Mouse (Mus musculus) embryonic facial prominence, embryonic 15.5 days (tissue): Measurements from ENCODE around the gene Klhl24. TPM values are rescaled to one million over a fixed set of nuclear protein-coding genes. Genes with fewer than 3 reads are reported as not detected.

Experiments used
- ATAC-seq: fragments of 200-750 bp; cut with Nextera tagmentation; 2 replicates; pipeline ENCODE4 v1.8.0; 2017; ENCODE audit warnings: low read depth, moderate TSS enrichment; ENCODE audit not compliant: insufficient number of reproducible peaks, low FRiP score, low TSS enrichment
- H3K27ac ChIP-seq: fragments of 300-500 bp; sonication (generic); replicated peaks from 2 replicates; pipeline ENCODE4 v1.5.1; 2015; ENCODE audit warnings: mild to moderate bottlenecking, inconsistent platforms
- H3K27me3 ChIP-seq: fragments of 300-500 bp; sonication (generic); 2 replicates; pipeline ENCODE4 v1.6.1; 2015; ENCODE audit warnings: inconsistent platforms
- H3K36me3 ChIP-seq: fragments of 300-500 bp; sonication (generic); 2 replicates; pipeline ENCODE4 v1.6.1; 2015; ENCODE audit warnings: mild to moderate bottlenecking, inconsistent platforms
- H3K4me1 ChIP-seq: fragments of 300-500 bp; sonication (generic); 2 replicates; pipeline ENCODE4 v1.6.1; 2015; ENCODE audit warnings: inconsistent platforms
- H3K4me2 ChIP-seq: fragments of 300-500 bp; sonication (generic); replicated peaks from 2 replicates; pipeline ENCODE4 v1.6.1; 2015; ENCODE audit warnings: mild to moderate bottlenecking, inconsistent platforms
- H3K4me3 ChIP-seq: fragments of 300-500 bp; sonication (generic); replicated peaks from 2 replicates; pipeline ENCODE4 v1.5.1; 2015; ENCODE audit warnings: mild to moderate bottlenecking, inconsistent platforms
- H3K9ac ChIP-seq: fragments of 300-500 bp; sonication (generic); 2 replicates; pipeline ENCODE4 v1.6.1; 2015; ENCODE audit warnings: inconsistent platforms
- H3K9me3 ChIP-seq: fragments of 300-500 bp; sonication (generic); replicated peaks from 2 replicates; pipeline ENCODE4 v1.6.1; 2016; ENCODE audit warnings: inconsistent platforms
- WGBS: fragments of 180-500 bp; shearing (Covaris S2); methylation state at CpG from one replicate; pipeline ENCODE4 v1.1.7; 2015; 5-methylcytosine and 5-hydroxymethylcytosine counted together
- polyA plus RNA-seq: library from polyadenylated mRNA; unstranded; fragments of >200 nt; fragmentation: Nextera tagmentation; extraction: Ambion mirVana; gene quantifications from 2 replicates; pipeline ENCODE4 v1.2.1, GENCODE M21; 2015

The Klhl24 gene
- 22.7 and 23.1 TPM in 2 replicates for polyA plus RNA-seq

DNA sequence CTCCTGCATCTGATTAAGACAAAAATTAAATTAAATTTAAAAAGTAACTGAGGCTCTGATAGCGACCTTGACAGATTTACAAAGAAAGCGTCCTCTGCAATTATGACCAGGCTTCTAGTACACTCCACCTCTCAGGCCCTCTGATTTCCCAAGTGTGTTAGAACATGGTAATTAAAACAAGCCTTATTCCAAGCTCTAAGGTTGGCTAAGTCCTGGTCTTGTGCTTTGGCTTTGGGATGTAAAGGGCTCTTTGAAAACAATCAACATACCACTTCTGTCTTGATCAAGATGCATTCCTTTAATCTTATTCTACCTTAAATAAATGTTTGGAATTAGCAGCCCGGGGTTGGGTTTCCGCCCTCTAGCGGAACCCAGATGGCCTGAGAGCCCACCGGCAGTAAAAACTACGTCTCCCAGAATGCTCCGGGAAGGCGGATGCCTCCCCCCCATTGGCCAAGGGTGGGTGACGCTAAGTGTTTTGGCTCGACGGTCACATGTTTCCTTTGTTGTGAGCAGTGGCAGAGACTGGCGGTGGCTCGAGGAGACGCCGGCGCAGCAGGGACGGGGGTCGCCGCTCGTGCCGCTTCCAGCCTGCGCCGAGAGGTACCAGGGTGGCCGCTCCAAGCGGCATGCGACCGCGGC lies at the start of gene Klhl24:
TSS of gene Klhl24 (plus strand) at position 474 of the 642 bp plus-strand sequence.
- H3K4me2 ChIP-seq = peak within 1 kb of the TSS; percentile 67
- H3K36me3 ChIP-seq = no peaks in the 10 kb centered on the region
- H3K27ac ChIP-seq = peak within 1 kb of the TSS; percentile 98
- no peaks in the 10 kb centered on the region for H3K4me1 ChIP-seq
- H3K9ac ChIP-seq = peak within 1 kb of the TSS; percentile 93
- H3K27me3 ChIP-seq = no peaks in the 10 kb centered on the region
- peak; percentile 96 for ATAC-seq
- peak within 1 kb of the TSS; percentile 87 for H3K4me3 ChIP-seq
- no peaks in the 10 kb centered on the region for H3K9me3 ChIP-seq
- under 1% methylated on average over 29 of the region's 29 CpGs for WGBS

DNA sequence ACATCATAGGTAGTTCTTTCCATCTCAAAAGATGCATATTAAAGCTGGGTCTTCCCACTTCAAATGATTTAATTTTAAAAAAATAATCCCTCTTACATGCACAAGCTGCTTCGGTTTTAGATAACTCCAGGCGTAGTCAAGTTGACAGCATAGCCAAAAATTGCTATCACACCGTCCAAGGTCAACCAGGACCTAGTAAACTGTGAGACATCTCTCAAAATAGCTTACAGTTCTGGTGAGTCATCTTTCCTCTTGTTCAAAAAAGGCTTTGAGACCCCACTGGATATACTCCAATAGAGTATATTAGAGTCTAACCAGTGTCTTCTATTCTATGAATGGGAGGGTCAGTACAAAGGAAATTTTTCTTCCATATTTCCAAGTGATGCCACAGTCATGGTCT lies 44.7 kb upstream of the Klhl24 start:
- H3K27ac ChIP-seq = no peak overlapping the region
- H3K9me3 ChIP-seq = no peaks in the 10 kb centered on the region
- ATAC-seq = no peak
- no peaks in the 10 kb centered on the region for H3K27me3 ChIP-seq
- no peaks in the 10 kb centered on the region for H3K36me3 ChIP-seq
- H3K4me3 ChIP-seq = no peak overlapping the region
- no peaks in the 10 kb centered on the region for H3K4me1 ChIP-seq
- no peak overlapping the region for H3K4me2 ChIP-seq
- WGBS = 87% methylated on average over 3 of the region's 3 CpGs
- H3K9ac ChIP-seq = no peak overlapping the region

DNA sequence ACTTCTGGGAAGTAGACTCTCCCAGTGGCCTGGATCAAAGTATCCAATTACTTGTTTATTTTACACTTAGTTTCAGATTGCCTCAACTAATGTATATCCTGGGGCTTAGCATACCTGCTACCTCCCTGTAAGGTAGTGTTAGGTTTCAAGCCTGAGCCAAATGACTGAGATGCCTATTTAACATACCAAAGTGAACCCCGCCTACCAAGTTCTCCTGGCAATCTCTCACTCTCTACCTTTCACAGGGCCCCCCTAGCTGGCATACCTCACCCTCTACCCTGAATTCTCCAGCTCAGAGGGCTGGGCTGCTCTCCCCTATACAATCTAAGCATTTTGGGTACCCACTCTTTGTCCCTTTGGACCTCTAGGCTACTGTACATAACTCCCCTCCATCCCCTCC lies 24.6 kb upstream of the Klhl24 start:
- peak; percentile 65; the same call in 1 of the 2 replicates for ATAC-seq
- H3K9ac ChIP-seq = no peak overlapping the region
- H3K27ac ChIP-seq = no peak overlapping the region
- 27% methylated on average over 1 of the region's 1 CpGs for WGBS
- H3K27me3 ChIP-seq = no peaks in the 10 kb centered on the region
- no peaks in the 10 kb centered on the region for H3K9me3 ChIP-seq
- no peaks in the 10 kb centered on the region for H3K36me3 ChIP-seq
- no peak overlapping the region for H3K4me2 ChIP-seq
- no peaks in the 10 kb centered on the region for H3K4me1 ChIP-seq
- H3K4me3 ChIP-seq = no peak overlapping the region

DNA sequence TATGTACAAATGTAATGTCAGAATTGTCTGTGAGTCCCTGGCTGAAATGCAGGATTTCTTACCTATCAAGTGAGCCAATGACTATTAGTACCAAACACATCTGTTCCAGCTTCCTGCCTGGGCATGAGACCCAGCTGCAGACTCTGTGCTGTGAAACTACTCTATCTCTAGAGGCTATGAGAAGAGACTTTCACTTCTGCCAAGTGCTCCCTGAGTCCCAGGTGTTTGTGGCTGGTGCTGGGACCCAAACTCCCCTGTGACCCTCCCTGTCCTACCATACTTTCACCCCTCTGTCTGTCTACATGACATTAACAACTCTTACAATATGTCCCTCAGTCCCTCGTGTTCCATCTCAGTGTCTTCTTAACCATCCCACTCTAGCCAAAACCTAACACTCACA lies 20.7 kb upstream of the Klhl24 start:
- no peak overlapping the region for H3K4me2 ChIP-seq
- H3K36me3 ChIP-seq = no peaks in the 10 kb centered on the region
- WGBS = 68% methylated on average over 1 of the region's 1 CpGs
- no peak overlapping the region for H3K27ac ChIP-seq
- H3K9ac ChIP-seq = no peak overlapping the region
- no peaks in the 10 kb centered on the region for H3K9me3 ChIP-seq
- ATAC-seq = no peak
- H3K4me3 ChIP-seq = no peak overlapping the region
- H3K4me1 ChIP-seq = no peaks in the 10 kb centered on the region
- no peaks in the 10 kb centered on the region for H3K27me3 ChIP-seq

DNA sequence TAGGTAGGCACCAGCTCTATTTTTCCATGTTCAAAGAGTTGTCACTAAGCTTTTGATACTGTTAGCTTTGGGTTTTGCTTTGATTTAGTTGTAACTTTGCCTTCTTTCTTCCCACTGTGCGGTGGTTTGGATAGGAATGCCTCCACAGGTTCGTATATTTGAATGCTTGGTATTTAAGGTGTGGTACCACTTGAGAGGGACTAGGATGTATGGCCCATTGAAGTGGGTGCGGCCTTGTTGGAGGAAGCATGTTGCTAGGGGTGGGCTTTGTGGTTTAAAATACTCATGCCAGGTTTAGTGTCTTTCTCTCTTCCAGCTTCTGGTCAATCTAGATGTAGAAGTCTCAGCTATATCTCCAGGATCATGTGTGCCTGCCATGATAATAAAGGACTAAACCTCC lies 17.1 kb upstream of the Klhl24 start:
- ATAC-seq = no peak
- Histone ChIP-seq H3K4me2 (no peak overlapping the region), H3K4me1 (no peaks in the 10 kb centered on the region), H3K27ac (no peak overlapping the region), H3K27me3 (no peaks in the 10 kb centered on the region), H3K4me3 (no peak overlapping the region), H3K9ac (no peak overlapping the region), H3K36me3 (no peaks in the 10 kb centered on the region), H3K9me3 (no peaks in the 10 kb centered on the region)
- WGBS = 86% methylated on average over 3 of the region's 3 CpGs

DNA sequence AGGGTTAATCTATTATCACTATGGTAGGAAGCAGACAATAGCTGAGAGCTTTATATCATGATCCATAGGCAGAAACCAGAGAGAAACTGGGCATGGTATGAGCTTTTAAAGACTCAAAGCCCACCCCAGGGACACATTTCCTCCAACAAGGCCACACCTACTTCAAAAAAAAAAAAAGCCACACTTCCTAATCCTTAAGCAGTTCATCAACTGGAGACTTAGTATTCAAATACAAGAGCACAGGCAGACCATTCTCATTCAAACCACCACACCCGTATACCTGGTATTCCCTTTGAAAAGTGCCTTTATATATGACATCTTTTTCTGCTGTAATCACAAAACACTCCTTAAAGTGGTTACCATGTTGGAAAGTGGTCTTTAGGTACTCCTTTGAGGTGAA lies 12.7 kb upstream of the Klhl24 start:
- no peak overlapping the region for H3K27ac ChIP-seq
- no peak for ATAC-seq
- no peak overlapping the region for H3K4me2 ChIP-seq
- 89% methylated on average over 1 of the region's 1 CpGs for WGBS
- no peaks in the 10 kb centered on the region for H3K4me1 ChIP-seq
- H3K9ac ChIP-seq = no peak overlapping the region
- H3K36me3 ChIP-seq = no peaks in the 10 kb centered on the region
- H3K9me3 ChIP-seq = no peaks in the 10 kb centered on the region
- H3K4me3 ChIP-seq = no peak overlapping the region
- no peaks in the 10 kb centered on the region for H3K27me3 ChIP-seq

DNA sequence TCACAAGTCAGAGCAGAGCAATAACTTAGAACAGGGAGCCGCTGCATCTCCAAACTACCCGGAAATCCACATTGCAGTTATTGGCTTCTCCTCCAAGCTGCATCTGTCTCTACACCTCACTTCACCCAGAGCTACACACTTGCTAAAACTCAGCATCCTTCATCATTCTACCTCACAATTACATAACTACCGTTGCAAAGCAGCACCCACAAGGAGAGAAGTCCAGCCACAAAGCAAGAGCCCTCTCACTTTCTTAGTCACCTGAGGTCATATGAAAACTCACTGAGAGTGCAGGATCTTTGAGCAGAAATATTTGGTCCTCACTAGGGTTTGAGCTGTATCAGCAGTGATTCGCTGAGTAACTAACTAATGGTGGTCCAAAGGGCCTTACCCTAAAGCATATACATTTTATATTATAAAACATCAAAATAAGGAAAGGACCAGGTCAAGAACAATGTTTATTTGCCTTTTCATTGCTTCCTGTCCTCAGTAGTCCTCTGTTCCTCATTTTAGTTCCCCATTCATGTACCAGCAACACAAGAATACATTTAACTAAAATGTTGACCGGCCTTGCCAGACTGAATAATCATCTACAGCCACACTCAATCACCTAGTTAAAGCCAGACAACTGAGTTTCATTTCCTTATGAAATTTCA lies 12.0 kb upstream of the Klhl24 start:
- Histone ChIP-seq H3K4me3 (no peak overlapping the region), H3K4me2 (no peak overlapping the region), H3K27ac (no peak overlapping the region), H3K4me1 (no peaks in the 10 kb centered on the region), H3K27me3 (no peaks in the 10 kb centered on the region), H3K36me3 (no peaks in the 10 kb centered on the region), H3K9me3 (no peaks in the 10 kb centered on the region), H3K9ac (no peak overlapping the region)
- 81% methylated on average over 5 of the region's 5 CpGs for WGBS
- ATAC-seq = no peak

DNA sequence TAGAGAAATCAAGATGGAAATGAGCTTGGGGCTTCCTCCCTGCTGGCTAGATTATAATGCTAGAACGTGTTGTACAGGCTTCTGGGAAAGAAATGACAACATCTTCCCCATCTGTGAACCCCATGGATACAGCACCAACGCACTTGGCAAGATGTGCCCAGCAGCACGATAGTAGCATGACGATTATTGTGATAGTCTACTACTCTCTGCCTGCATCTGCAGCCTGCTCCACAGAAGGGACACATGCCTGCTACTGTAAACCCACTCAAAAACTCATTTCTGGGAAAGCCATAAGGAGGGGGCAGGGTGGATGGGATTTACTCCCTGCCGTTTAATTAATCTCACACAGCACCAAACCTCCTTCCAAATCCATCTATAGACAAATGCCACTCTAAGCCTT lies 10.4 kb upstream of the Klhl24 start:
- ATAC-seq = no peak
- Histone ChIP-seq H3K36me3 (no peaks in the 10 kb centered on the region), H3K9me3 (no peaks in the 10 kb centered on the region), H3K4me2 (no peak overlapping the region), H3K27me3 (no peaks in the 10 kb centered on the region), H3K27ac (no peak overlapping the region), H3K4me3 (no peak overlapping the region), H3K9ac (no peak overlapping the region), H3K4me1 (no peaks in the 10 kb centered on the region)
- WGBS = 65% methylated on average over 5 of the region's 5 CpGs

DNA sequence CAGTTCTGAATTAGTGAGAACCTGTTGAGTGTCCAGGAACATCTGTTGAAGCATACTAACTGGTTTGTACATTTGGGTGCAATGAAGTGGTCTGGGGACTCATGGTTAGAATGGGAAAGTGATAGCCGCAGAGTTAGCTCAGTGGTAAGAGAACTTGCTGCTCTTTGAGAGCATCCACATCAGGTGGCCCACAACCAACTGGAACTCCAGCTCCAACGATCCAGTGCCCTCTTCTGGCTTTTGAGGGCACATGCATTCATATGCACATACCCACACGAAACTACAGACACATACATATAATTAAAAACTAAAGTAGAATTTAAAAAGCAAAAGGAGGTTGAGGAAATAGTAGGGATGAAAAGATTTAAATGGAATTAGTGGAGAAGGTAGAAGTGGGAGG lies 7.7 kb upstream of the Klhl24 start:
- Histone ChIP-seq H3K27ac (no peak overlapping the region), H3K36me3 (no peaks in the 10 kb centered on the region), H3K27me3 (no peaks in the 10 kb centered on the region), H3K9ac (no peak overlapping the region), H3K4me1 (no peaks in the 10 kb centered on the region), H3K4me3 (no peak overlapping the region), H3K4me2 (no peak overlapping the region), H3K9me3 (no peaks in the 10 kb centered on the region)
- ATAC-seq = no peak
- 91% methylated on average over 3 of the region's 3 CpGs for WGBS

DNA sequence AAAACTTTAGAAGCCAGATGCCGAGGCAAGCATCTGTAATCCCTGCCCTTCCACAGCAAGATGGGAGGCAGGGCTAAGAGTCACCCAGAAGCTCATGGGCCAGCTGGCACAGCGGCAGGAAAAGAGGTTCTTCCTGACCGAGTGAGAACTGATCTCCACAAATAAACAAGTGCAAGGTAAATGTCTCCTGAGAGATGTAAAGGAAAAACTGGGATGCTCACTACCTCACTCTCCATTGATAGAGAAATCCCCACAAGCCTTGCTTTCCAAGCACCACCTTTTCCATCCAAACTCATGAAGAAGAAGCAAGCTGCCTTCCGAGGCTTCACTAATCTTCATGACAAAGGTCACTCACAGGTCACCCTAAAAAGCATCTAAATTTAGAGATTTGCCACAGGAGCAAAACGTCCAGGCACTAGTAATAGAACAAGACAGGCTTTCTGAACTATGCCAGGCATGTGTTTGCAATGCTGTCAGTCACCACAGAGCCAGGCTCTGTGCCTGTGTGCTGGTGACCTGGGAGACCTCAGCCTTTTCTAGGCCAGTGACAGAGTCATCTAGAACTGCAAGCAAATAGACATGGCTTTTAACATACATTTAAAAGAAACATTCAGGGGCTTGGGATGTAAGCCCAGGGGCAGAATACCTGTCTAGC lies 6.3 kb upstream of the Klhl24 start:
- ATAC-seq = no peak
- no peak overlapping the region for H3K9ac ChIP-seq
- no peak overlapping the region for H3K4me2 ChIP-seq
- 26% methylated on average over 5 of the region's 5 CpGs for WGBS
- H3K4me1 ChIP-seq = no peaks in the 10 kb centered on the region
- H3K9me3 ChIP-seq = no peaks in the 10 kb centered on the region
- H3K4me3 ChIP-seq = no peak overlapping the region
- no peaks in the 10 kb centered on the region for H3K36me3 ChIP-seq
- H3K27ac ChIP-seq = no peak overlapping the region
- no peaks in the 10 kb centered on the region for H3K27me3 ChIP-seq

DNA sequence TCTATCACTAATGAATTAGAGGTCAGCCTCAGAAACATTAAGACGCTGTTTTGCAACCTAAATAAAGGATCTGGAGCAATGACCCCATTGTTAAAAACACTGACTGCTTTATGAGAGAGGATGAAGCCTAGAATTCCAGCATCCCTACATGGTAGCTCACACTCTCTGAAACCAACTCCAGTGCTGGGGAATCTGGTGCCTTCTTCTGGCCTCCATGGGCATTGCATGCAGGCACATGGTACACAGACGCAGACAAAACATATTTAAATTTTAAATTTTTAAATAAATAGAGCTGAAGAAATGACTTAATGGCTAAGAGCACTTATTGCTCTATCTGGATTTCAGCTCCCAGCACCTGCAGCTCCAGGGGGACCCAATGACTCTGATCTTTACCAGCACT lies 1.4 kb upstream of the Klhl24 start:
- no peaks in the 10 kb centered on the region for H3K36me3 ChIP-seq
- no peak overlapping the region for H3K9ac ChIP-seq
- no peak overlapping the region for H3K4me2 ChIP-seq
- H3K4me1 ChIP-seq = no peaks in the 10 kb centered on the region
- no peak for ATAC-seq
- 78% methylated on average over 2 of the region's 2 CpGs for WGBS
- H3K27me3 ChIP-seq = no peaks in the 10 kb centered on the region
- H3K27ac ChIP-seq = no peak overlapping the region
- no peaks in the 10 kb centered on the region for H3K9me3 ChIP-seq
- H3K4me3 ChIP-seq = no peak overlapping the region
